Mouse (Mus musculus): ENCODE data around the gene Steap4.

- TF ChIP-seq CTCF (IDR thresholded peaks at IDR 0.05) (no peak), EP300 (IDR thresholded peaks at IDR 0.05; ENCODE audit: insufficient read depth, low read depth, low read length) (no peak), POLR2A (IDR thresholded peaks at IDR 0.05; ENCODE audit: insufficient read depth, low read depth, low read length) (no peak)
These were observed 971 bp upstream of the Steap4 start for GRCm38 (mm10) chr5:7959286-7959685.

Measured in heart, adult 2 months (tissue).